Mouse (Mus musculus) right cerebral cortex, postnatal 36 days (tissue): ENCODE results near the gene Kri1.
A peak's percentile ranks its signal among the peaks of the same experiment; 100 is the strongest.
"Not testable (repeated sequence)": the region's sequence is repeated elsewhere in the genome, so short reads cannot be mapped to it uniquely, and the experiment has no call there.

Experiments
- DNase-seq, 2 experiments: peaks; one replicate each; pipeline ENCODE4 v3.0.0; 2022; ENCODE audit warnings: low spot score in 2 of 2, mixed read lengths in 1 of 2

Gene Kri1

DNA sequence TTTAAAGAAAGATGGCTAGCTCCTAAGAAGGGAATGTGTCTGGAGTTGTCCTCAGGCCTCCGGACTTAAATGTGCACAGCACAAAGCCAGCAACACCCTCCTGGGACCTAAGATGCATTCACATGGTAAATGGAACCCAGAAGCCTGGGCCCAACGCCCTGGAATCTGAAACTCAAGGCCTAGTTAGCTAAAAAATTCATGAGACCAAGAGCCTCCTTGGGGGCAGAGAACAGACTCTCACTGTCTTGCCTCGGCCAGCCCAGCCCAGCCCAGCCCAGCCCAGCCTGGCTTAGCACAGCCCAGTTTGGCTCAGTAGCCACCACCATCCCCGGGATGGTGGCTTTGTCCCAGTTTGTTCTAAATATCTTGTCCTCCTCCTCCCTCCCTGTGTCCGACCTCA lies 27.7 kb upstream of the Kri1 start:
- no peak for DNase-seq

- DNase-seq, result no peak
Observed at GRCm38 (mm10) chr9:21314367-21315140, 26.8 kb upstream of the Kri1 start.

DNA sequence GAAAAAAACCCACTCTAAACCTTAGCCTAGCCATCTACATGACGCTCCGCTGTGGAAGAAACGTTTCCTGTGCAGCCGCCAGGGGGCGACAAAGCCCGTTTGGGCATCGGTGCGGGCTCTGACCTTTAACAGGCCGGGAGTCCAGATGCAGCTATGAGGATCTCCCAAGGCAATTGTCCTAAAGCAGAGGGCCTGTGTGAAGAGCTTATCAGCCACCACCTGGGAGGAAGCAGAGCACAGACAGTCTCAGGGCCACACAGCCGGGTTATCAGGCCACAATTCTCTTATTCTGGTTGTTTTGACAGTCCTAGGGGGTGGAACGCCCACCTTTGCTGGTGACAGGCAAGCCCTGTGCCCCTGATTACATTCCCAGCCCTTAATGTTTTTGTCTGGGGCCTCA lies 25.6 kb upstream of the Kri1 start:
- peak in 1 of 2 experiments; percentile 55 for DNase-seq

DNA sequence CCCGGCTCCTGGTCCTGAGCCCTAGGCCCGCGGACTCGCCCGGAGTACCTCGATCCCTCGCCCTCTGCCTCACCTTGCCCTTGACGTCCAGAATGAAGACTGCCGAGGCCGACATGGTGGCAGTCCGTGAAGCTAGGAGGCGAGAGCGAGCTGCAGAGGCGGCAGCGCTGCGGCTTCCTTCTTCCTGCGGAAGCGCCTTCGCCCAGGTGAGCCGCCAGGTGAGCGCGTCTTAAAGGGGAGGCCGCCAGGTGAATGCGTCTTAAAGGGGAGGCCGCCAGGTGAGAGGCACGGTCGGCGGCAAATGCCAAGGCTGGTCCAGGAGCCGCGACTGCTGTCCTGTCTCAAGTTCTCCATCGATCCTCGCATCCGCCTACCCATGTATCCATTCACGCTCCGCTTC lies 24.4 kb upstream of the Kri1 start, which contains the start of gene Ap1m2:
TSS of gene Ap1m2 (minus strand) at position 204 of the 400 bp plus-strand sequence.
- no peak for DNase-seq

DNA sequence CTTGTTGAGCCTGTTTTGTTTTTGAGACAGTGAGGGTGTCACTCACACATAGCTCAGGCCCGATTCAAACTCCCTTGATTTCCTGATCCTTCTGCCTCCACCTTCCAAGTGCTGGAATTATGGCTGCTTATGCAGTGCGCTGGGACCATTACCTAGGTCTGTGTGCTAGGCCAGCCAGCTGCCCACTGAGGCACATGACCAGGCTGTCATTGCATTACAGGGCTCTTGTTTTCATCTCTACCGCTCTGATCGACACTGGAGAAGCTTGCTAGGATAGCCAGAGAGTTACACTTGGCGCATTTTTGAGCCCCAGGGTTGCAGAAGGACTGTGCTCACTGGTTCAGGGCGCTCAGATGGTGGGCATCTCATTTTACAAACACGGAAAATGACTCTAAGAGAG lies 23.9 kb upstream of the Kri1 start:
- no peak for DNase-seq

DNA sequence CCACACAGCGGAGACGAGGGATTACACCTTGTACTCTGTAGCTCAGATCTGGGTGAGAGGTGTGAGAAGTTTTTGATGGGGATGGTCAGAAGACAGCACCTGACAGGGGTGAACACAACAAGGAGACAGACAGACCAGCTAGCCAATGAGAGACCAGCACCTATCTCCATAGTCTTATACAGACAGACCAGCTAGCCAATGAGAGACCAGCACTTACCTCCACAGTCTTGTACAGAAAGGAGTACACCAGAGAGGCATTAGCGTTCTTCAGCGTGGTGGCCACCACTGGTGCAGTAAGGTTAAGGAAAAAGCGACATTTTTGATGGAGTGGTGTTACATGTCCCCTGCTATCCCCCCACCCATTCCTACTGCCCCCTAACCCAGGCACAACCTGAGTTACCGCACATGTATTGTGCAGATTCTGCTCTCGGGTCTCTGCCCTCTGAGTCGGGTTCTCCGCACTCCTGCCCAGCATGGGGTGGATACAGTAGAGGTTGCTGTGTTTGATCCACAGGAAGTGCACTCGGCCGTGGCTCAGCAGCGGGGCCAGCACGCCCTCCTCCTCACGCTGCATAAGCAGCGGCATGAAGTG lies 21.5 kb upstream of the Kri1 start:
- DNase-seq, result no peak

- DNase-seq, result no peak
Observed at GRCm38 (mm10) chr9:21305065-21305464, 17.3 kb upstream of the Kri1 start.

DNA sequence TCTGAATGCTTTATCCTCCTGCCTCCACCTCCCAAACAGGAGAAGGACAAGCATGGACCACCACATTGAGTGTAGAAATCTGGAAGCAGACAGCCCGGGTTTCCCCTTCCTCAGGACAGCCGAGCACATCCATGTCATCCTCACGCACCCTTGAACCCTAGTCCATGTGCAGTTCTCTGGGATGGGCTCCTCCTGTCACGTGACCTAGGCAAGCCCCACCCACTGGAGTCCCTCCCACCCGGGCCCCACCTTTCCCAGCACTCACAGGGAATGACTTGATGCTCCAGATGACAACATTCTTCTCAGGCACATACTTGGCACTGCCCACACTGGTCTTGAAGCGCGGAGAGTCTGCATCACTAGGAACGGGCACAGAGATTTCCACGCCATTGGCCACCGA lies 11.2 kb upstream of the Kri1 start:
- no peak for DNase-seq

DNA sequence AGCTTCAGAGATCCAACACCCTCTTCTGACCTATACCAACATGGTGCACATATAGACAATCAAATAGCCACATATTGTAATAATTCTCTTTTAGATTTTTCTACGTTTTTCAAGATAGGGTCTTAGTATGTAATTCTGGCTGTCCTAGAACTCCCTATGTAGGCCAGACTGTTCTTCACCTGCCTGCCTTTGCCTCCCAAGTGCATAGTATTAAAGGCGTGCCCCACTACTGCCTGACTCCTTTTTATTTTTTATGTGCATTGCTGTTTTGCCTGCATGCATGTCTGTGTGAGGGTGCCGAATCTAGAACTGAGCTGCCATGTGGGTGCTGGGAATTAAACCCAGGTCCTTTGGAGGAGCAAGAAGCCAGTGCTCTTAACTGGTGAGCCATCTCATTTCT lies 4.5 kb upstream of the Kri1 start:
- no peak for DNase-seq

DNA sequence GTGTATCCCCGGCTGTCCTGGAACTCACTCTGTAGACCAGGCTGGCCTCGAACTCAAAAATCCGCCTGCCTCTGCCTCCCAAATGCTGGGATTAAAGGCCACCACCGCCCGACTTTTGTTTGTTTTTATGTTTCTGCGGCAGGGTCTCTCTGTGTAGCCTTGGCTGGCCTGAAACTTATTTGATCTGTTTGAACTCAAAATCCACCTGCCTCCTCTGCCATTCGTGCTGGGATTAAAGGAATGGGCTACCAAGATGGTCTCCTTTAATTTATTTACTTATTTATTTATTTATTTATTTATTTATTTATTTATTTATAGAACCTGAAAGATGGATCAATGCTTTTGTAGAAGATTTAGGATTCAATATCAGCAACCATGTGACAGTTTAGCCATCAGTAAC lies 4.1 kb upstream of the Kri1 start:
- not testable (repeated sequence) for DNase-seq

DNA sequence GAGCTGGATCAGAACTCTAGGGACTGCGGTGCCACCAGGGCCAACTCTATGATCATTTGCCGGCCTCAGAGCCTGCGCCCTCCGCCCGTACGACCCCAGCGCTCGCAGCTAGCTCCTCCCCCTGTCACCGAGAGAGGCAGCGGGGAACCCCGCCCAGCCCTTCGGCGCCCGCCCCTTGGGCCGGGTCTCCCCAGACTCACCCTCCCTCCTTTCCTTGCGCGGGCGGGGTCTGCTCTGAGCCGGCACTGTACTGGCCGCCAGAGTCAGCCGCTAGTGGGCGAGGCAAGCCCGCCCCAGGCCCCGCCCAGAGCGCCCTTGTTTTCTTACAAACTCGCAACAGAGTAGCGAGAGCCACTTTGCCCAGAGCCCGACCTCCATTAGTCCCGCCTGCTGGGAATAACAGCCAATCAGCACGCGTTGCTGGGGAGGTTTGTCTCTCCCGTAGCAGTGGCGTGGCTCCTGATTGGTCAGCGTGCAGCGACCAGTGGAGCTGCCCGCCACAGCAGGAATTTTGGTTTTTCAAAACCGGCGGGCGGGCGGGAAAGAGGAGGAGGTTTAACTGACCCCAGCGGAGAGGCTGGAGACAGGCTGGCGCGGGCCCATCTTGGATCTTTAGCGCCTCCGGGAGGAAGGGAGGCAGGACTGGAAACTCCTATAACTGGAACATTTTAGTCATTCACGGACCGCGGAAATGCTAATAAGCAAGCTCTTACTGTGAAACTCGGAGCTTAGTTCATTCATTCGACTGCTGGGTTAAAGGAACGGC lies 3.4 kb upstream of the Kri1 start, which contains the start of gene Cdkn2d:
TSS of gene Cdkn2d (minus strand) at position 386 of the 766 bp plus-strand sequence.
- DNase-seq, result peak; percentile 100

- peak in 1 of 2 experiments; percentile 44 for DNase-seq
Observed at GRCm38 (mm10) chr9:21290589-21290988, 2.8 kb upstream of the Kri1 start.

GRCm38 (mm10) chr9:21289337-21289671 lies 1.5 kb upstream of the Kri1 start:
- DNase-seq, result no peak

- DNase-seq, result no peak
Observed at GRCm38 (mm10) chr9:21288404-21289336, 901 bp upstream of the Kri1 start.

GRCm38 (mm10) chr9:21286753-21287152 lies 1.0 kb downstream of the Kri1 start:
- no peak for DNase-seq

DNA sequence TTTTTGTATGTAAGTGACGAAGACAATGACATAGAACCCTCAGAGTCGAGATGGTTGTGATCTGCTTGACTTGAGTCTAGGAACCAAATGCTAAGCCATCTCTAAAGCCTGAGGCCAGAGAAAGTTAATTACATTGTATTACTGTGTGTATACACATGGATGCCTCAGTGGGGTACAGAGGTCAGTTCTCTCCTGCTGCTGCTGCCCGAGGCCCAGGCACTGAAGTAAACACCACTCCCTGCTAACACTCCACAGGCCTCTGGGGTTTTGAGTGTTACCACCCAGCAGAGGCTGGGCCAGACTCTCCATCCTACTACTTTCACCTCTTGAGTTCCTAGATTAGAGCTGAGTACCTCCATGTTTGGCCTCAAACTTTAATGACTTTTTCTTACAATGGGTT lies 3.8 kb downstream of the Kri1 start:
- DNase-seq, result no peak

- DNase-seq, result no peak
Observed at GRCm38 (mm10) chr9:21283591-21283990, 4.2 kb downstream of the Kri1 start.

GRCm38 (mm10) chr9:21277776-21278175 lies 10.0 kb downstream of the Kri1 start:
- no peak for DNase-seq

GRCm38 (mm10) chr9:21276307-21276706 lies 11.5 kb downstream of the Kri1 start:
- no peak for DNase-seq

DNA sequence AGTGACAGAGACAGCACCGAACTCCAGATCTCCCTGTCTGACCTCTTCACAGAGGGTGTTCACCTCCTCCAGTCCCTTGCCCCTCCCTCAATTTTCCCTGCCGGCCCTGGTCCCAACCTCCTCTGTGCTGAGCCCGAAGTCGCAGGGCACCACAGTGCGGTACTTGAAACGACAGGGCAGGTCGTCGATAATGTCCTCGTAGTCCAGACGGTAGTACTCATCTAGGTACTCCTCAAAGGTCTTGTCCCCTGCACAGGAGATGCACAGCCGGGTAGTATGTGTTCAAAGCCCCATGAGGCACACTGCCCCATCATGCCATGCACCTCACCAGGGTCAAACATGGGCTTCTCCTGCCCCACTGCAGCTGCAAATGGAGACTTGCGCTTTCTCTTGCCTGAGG lies 12.0 kb downstream of the Kri1 start:
- DNase-seq, result no peak

DNA sequence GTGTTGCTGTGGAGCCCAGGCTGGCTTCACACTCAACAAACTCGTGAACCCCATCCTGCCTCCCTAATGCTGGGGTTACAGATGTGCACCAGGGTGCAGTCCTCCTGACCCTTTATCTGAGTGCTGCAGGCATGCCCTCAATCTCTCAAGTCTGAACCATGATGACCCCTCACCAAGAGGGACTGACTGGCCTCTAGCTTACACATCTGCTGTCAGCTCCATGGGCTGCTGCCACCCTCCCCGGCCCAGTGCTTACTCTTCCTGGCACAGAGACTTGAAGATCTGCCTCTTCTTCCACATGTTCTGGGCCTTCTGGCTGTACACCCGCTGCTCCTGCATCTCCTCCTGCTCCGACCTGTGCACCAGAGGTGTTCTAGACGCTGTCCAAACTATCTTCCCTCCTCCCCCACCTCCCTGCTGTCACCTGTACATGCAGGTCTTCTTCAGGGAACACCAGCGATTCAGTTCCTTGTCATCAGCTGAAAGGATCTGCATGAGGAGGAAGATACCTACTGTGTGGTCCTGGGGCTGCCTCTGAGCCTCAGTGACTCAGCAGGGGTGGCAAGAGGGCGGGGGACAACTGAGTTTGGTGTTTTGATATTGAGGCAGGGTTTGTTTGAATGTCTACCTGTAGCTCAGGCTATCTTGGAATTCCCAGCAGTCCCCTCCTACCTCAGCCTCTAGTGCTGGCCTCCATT lies 12.6 kb downstream of the Kri1 start:
- no peak for DNase-seq
